Mouse (Mus musculus): ENCODE data around the gene March10.

Gene March10

DNA sequence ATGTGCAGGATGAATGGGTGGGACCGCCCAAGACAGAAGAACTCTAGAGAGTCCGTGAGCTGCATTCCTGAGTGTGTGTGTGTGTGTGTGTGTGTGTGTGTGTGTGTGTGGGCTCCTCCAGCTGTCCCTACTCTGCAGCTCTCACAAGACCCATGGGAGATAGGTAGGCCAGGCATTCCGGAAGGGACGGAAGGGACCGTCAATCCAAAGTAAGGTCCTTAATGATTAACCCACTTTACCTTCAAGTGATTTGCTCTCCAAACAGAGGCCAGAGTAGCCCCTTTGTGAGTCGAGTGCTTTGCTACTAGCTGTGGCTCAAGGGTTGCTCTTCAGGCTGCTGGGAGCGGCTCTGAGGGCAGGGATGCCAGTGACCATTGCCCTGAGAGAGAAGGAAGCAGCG lies 104.4 kb downstream of the March10 start:
- peak in 1 of 2 experiments; percentile 23 for DNase-seq

DNA sequence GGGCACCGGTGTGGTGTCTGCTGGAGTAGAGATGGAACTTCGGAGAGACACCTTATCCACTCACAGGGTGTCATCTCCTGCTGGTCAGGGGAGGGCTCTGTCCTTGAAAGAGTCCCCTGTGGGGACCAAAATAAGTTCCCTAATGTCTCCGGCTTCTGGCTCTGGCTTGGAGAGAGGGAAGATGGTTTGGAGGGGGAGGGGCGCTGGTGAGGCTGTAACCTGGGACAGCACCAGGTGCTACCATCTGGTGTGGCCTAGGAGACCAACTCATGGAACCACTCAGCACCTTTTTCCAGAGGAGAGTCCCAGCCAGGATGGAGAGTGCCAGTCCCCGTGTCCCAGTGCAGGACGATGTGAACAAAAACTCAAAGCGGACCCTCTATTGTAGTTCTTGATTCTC lies 105.9 kb downstream of the March10 start:
- DNase-seq, result peak in 1 of 2 experiments; percentile 26

DNA sequence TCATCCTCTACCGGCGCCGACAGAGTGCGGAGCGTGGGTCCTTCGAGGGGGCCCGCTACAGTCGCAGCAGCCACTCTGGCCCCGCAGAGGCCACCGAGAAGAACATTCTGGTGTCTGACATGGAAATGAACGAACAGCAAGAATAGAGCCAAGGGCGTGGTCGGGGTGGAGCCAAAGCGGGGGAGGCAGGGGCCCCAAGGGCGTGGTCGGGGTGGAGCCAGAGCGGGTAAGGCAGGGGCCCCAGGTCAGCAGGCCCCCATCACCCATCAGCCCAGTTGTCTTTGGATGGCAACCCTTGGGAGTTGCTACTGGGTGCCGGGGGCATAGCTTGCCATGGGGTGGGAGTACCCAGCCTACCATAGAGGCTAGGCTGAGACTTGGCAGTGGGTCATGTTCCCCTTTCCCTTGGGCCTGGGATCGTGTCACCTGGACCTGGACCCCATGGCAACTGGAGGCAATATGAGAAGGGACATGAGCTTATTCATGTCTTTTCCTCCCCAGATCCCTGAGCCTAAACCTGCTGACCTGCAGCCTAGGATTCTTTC lies 106.7 kb downstream of the March10 start:
- no peak for DNase-seq

DNA sequence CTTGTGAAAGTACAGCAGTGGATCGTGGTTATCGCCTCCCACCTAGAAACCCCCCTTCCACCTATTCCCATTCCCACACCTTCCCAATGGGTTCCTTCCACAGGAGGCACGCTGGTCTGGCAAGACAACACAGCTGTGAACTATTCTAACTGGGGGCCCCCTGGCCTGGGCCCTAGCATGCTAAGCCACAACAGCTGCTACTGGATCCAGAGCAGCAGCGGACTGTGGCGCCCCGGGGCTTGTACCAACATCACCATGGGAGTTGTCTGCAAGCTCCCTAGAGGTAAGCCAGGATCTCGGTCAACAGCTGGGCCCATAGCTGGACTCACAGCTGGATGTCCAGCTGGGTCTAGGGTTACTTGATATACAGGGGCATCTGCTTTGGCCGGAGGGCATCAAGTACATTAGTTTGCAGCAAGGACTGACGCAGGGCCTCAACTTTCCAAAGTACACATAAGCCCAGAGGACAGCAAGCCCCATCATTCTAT lies 108.0 kb downstream of the March10 start:
- no peak for DNase-seq

GRCm38 (mm10) chr11:105347162-105348161 lies 109.1 kb downstream of the March10 start:
- peak; percentile 88 to 92 for DNase-seq

DNA sequence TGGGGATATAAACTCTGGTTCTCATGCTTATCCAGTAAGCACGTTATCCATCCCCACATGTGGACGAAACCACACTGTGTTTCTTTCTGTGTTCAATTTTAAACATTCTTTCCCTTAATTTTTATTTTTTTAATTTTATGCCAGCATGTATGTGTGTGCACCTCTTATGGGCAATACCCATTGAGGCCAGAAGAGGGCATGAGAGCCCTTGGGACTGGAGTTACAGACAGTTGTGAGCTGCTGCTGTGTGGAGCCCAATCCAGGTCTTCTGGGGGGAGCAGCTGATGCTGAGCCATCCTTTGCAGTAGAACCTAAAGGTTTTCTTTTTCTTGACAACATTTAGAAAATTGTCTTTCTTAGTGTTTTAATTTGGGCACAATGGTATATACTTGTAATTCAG lies 111.3 kb downstream of the March10 start:
- DNase-seq, result peak in 1 of 2 experiments; percentile 20

- no peak for DNase-seq
Measured at GRCm38 (mm10) chr11:105338596-105339390, 117.7 kb downstream of the March10 start.

DNA sequence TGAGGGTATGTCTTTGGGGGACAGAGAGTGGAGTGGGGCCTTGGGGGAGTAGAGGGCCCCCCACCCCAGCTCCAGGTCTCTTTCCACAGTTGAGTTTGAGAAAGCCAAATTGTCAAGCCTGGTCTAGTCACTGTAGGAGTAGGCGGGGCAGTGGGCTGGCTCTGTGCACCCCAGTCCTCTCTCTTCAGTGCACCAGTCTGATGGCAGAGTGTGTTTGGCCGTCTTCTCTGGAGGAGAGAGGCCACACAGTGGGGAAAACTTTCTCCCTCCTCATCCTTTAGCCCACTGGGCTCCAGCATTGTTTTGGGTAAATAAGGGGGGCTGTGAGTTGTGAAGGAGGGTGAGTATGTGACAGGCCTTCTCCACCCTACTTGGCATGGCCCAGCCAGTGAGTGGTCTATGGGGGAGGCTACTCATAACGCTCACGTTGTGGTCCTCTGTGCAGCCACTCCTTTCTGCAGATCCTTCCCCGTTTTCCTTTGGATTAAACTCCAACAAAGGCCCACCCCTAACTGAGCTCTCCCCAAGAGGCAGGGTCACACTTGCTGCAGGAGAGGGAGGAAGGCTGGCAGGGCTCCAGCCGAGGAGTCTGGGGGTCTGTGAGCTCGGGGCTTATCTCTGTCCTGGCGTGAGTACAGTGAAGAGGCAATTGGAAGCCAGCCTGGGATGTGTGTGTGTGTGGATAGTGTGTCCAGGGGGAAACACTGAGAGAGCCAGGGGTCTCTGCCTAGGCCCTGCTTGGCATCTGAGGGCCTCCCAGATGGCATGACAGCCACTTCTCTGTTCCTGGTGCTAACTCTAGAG lies 122.5 kb downstream of the March10 start:
- DNase-seq, result no peak

DNA sequence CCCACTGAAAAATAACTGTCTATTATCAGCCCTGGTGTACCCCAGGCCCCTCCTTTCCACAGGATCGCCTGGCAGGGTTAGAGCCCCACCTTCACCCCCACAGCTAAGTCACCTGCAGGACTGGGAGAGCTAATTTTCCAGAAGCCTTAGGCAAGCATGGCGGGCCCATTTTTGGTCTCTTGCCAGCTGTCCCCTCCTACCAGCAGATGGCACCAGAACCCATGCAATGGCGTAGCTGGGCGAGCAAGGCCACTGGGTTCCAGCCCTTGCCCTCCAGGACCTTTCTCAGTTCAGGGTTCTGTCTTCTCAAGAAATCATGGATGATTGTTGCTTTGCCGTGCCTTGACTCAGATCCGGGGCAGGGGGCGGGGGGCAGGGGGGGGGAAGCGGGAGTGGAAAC lies 124.1 kb downstream of the March10 start:
- peak; percentile 50 to 66 for DNase-seq

GRCm38 (mm10) chr11:105331732-105332131 lies 124.8 kb downstream of the March10 start:
- no peak for DNase-seq

GRCm38 (mm10) chr11:105331129-105331528 lies 125.4 kb downstream of the March10 start:
- DNase-seq, result no peak

- no peak for DNase-seq
Measured at GRCm38 (mm10) chr11:105329962-105330361, 126.6 kb downstream of the March10 start.

DNA sequence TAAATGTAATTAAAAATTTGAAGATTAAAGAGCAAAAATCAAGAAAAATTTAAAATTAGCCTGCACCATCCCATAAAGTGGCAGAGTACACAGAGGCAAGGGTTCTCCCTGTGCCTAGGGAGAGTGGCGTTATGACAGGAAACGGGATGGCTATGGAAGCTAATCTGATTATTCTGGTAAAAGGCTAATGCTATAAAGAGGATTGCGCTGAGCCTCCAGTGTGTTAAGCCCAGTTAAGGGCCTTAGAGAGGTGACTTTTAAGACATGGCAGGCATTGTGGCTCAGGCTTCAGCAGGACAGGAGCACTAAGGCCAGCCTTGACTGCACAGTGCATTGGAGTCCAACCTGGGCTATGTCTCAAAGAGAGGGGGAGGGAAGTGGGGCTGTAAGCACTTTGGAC lies 129.4 kb downstream of the March10 start:
- DNase-seq, result no peak

- DNase-seq, result no peak
Measured at GRCm38 (mm10) chr11:105323530-105323929, 133.0 kb downstream of the March10 start.

DNA sequence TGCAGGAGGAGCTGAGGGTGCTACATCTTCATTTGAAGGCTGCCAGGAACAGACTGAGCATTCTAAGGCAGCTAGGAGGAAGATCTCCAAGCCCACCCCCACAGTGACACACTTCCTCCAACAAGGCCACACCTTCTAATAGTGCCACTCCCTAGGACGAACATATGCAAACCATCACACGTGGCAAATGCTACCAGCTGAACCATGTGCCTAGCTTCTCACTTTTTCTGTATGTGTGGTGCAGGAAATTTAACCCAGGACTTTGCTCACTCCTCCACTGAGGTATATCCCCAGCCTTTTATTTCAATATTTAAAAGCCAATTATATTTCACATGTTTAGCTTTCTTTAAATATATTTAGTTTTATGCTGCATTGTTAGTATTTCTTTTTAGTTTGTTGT lies 135.4 kb downstream of the March10 start:
- DNase-seq, result no peak

DNA sequence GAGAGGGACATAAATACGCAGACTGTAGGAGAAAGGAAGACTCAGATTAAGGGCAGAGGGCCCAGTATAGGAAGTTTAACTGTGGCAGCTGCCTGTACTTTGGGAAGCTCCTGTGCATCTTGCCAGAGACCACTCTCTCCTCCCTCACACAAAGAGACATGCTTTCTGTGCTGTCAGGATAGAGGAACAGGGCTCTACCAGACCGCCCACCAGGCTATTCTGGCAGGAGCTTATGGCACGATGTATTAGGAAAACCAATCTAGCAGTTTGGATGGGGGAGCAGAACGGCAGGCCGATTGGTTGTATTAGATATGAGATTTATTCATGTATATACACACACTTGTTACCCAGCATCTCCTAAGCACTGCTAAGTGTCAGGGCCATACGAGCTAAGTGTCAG lies 138.8 kb downstream of the March10 start:
- no peak for DNase-seq

GRCm38 (mm10) chr11:105316121-105316520 lies 140.4 kb downstream of the March10 start:
- no peak for DNase-seq

DNA sequence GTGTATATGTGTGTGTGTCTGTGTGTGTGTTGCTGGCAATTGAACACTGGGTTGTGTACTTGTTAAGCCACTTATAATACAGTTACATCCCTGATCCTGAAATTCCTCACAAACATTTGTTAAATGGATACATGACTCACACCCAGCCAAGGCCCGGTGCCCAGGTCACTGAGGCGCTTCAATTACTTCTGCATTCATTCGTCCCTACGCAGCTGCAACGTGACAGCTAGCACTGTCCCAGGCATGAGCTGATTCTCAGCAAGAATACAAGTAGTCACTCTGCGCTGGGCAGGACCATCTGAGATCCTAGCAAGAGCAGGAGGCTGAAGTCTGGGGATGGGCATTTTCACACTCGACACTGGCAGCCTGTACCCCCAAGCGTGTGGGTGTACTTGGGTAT lies 141.2 kb downstream of the March10 start:
- no peak for DNase-seq

- no peak for DNase-seq
Measured at GRCm38 (mm10) chr11:105313633-105314014, 142.9 kb downstream of the March10 start.

- no peak for DNase-seq
Measured at GRCm38 (mm10) chr11:105312972-105313632, 143.4 kb downstream of the March10 start.

DNA sequence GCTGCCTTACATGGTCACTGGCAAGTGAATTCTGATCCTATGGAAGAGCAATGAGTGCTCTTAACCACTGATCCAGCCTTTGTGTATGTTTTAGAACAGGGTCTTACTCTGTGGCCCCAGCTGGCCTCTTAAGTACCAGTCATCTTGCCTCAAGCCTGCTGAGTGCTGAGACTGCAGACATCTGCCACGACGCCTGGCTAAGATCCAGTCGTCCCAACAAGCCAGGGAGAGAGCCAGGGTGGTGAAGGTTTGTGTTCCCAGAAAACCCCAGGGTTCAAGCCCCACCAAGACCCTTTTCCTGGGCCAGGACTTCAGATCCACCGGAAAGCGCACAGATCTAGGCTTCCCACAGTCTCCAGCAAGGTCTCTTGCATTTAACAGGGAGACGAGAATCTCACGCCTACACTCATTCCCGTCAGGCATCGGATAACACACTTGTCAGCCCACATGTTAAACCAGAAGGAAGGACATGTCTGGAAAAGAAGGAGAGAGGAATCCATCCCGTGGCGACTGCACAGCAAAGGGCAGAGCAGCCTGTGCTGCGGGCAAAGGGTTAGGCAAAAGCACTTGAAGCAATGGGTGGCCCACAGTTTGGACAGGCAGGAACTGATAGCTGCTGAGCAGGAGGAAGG lies 144.1 kb downstream of the March10 start:
- no peak for DNase-seq
